Mouse (Mus musculus): ENCODE results near the gene Plekhm1. TPM values are rescaled to one million over a fixed set of nuclear protein-coding genes. Genes with fewer than 3 reads are reported as not detected.
"Not testable (repeated sequence)": the region's sequence is repeated elsewhere in the genome, so short reads cannot be mapped to it uniquely, and the experiment has no call there.

Gene Plekhm1
- polyA plus RNA-seq, 1 experiment from 2014 or later: 8.9 TPM

- H3K4me3 ChIP-seq (ENCODE audit: low read length): peak overlapping the region; percentile 80
- no peaks in the 10 kb centered on the region for H3K9me3 ChIP-seq (ENCODE audit: control insufficient read depth, low read length)
- 1% methylated on average over 14 of the region's 14 CpGs for WGBS
- peaks cover 13% of the 10 kb centered on the region; the same call in 1 of the 2 replicates for H3K4me1 ChIP-seq (ENCODE audit: control insufficient read depth, insufficient read depth, low read length)
- H3K4me2 ChIP-seq (replicated peaks; ENCODE audit: low read depth, low read length): peak overlapping the region; percentile 86
- H3K27ac ChIP-seq (ENCODE audit: low read depth, low read length): no peak overlapping the region
- peak overlapping the region; percentile 76; the same call in 1 of the 2 replicates for H3K9ac ChIP-seq (ENCODE audit: low read depth, low read length)
- no peak for ATAC-seq (ENCODE audit: low FRiP score, low TSS enrichment)
- no peaks in the 10 kb centered on the region for H3K27me3 ChIP-seq (ENCODE audit: control insufficient read depth, insufficient read depth, low read length)
- H3K36me3 ChIP-seq (ENCODE audit: control insufficient read depth, insufficient read depth, low read length): no peaks in the 10 kb centered on the region
These were observed 500 bp upstream of the Plekhm1 start for GRCm38 (mm10) chr11:103412950-103413423.

- Histone ChIP-seq H3K27ac (ENCODE audit: low read depth, low read length) (no peak overlapping the region), H3K36me3 (ENCODE audit: control insufficient read depth, insufficient read depth, low read length) (no peaks in the 10 kb centered on the region), H3K4me2 (replicated peaks; ENCODE audit: low read depth, low read length) (no peak overlapping the region), H3K27me3 (ENCODE audit: control insufficient read depth, insufficient read depth, low read length) (no peaks in the 10 kb centered on the region), H3K4me1 (ENCODE audit: control insufficient read depth, insufficient read depth, low read length) (peaks cover 13% of the 10 kb centered on the region; the same call in 1 of the 2 replicates), H3K4me3 (ENCODE audit: low read length) (no peak overlapping the region), H3K9ac (ENCODE audit: low read depth, low read length) (no peak overlapping the region), H3K9me3 (ENCODE audit: control insufficient read depth, low read length) (no peaks in the 10 kb centered on the region)
- 79% methylated on average over 1 of the region's 1 CpGs for WGBS
- no peak for ATAC-seq (ENCODE audit: low FRiP score, low TSS enrichment)
These were observed 1.2 kb downstream of the Plekhm1 start for GRCm38 (mm10) chr11:103411301-103411700.

- Histone ChIP-seq H3K36me3 (ENCODE audit: control insufficient read depth, insufficient read depth, low read length) (no peaks in the 10 kb centered on the region), H3K4me1 (ENCODE audit: control insufficient read depth, insufficient read depth, low read length) (peaks cover 13% of the 10 kb centered on the region; the same call in 1 of the 2 replicates), H3K27me3 (ENCODE audit: control insufficient read depth, insufficient read depth, low read length) (no peaks in the 10 kb centered on the region), H3K9me3 (ENCODE audit: control insufficient read depth, low read length) (no peaks in the 10 kb centered on the region), H3K4me2 (replicated peaks; ENCODE audit: low read depth, low read length) (no peak overlapping the region), H3K9ac (ENCODE audit: low read depth, low read length) (no peak overlapping the region), H3K27ac (ENCODE audit: low read depth, low read length) (no peak overlapping the region), H3K4me3 (ENCODE audit: low read length) (no peak overlapping the region)
- WGBS: 89% methylated on average over 13 of the region's 13 CpGs
- ATAC-seq (ENCODE audit: low FRiP score, low TSS enrichment): no peak
These were observed 3.6 kb downstream of the Plekhm1 start for GRCm38 (mm10) chr11:103408880-103409279.

- H3K36me3 ChIP-seq (ENCODE audit: control insufficient read depth, insufficient read depth, low read length); H3K9me3 ChIP-seq (ENCODE audit: control insufficient read depth, low read length); ATAC-seq (ENCODE audit: low FRiP score, low TSS enrichment); H3K4me2 ChIP-seq (replicated peaks; ENCODE audit: low read depth, low read length); H3K9ac ChIP-seq (ENCODE audit: low read depth, low read length); H3K4me3 ChIP-seq (ENCODE audit: low read length); H3K27ac ChIP-seq (ENCODE audit: low read depth, low read length); H3K27me3 ChIP-seq (ENCODE audit: control insufficient read depth, insufficient read depth, low read length); H3K4me1 ChIP-seq (ENCODE audit: control insufficient read depth, insufficient read depth, low read length): not testable (repeated sequence)
- 72% methylated on average over 5 of the region's 5 CpGs for WGBS
These were observed 5.4 kb downstream of the Plekhm1 start for GRCm38 (mm10) chr11:103407136-103407535.

GRCm38 (mm10) chr11:103406551-103406950, 5.9 kb downstream of the Plekhm1 start:
- WGBS: 77% methylated on average over 7 of the region's 7 CpGs
- Histone ChIP-seq H3K36me3 (ENCODE audit: control insufficient read depth, insufficient read depth, low read length) (0 out of 2 replicates have a peak, but pooled peaks cover 2% of the 10 kb centered on the region), H3K9me3 (ENCODE audit: control insufficient read depth, low read length) (no peaks in the 10 kb centered on the region), H3K27me3 (ENCODE audit: control insufficient read depth, insufficient read depth, low read length) (no peaks in the 10 kb centered on the region), H3K4me1 (ENCODE audit: control insufficient read depth, insufficient read depth, low read length) (peaks cover 4% of the 10 kb centered on the region; the same call in 1 of the 2 replicates), H3K4me2 (replicated peaks; ENCODE audit: low read depth, low read length) (no peak overlapping the region), H3K4me3 (ENCODE audit: low read length) (no peak overlapping the region), H3K9ac (ENCODE audit: low read depth, low read length) (no peak overlapping the region), H3K27ac (ENCODE audit: low read depth, low read length) (no peak overlapping the region)
- no peak for ATAC-seq (ENCODE audit: low FRiP score, low TSS enrichment)

- Histone ChIP-seq H3K27me3 (ENCODE audit: control insufficient read depth, insufficient read depth, low read length) (no peaks in the 10 kb centered on the region), H3K4me3 (ENCODE audit: low read length) (no peak overlapping the region), H3K27ac (ENCODE audit: low read depth, low read length) (no peak overlapping the region), H3K9me3 (ENCODE audit: control insufficient read depth, low read length) (no peaks in the 10 kb centered on the region), H3K4me1 (ENCODE audit: control insufficient read depth, insufficient read depth, low read length) (no peaks in the 10 kb centered on the region), H3K36me3 (ENCODE audit: control insufficient read depth, insufficient read depth, low read length) (0 out of 2 replicates have a peak, but pooled peaks cover 2% of the 10 kb centered on the region), H3K4me2 (replicated peaks; ENCODE audit: low read depth, low read length) (no peak overlapping the region), H3K9ac (ENCODE audit: low read depth, low read length) (no peak overlapping the region)
- no peak for ATAC-seq (ENCODE audit: low FRiP score, low TSS enrichment)
- 75% methylated on average over 1 of the region's 1 CpGs for WGBS
These were observed 6.7 kb downstream of the Plekhm1 start for GRCm38 (mm10) chr11:103405814-103406213.

GRCm38 (mm10) chr11:103404618-103405017, 7.9 kb downstream of the Plekhm1 start:
- Histone ChIP-seq H3K4me2 (replicated peaks; ENCODE audit: low read depth, low read length) (no peak overlapping the region), H3K4me1 (ENCODE audit: control insufficient read depth, insufficient read depth, low read length) (no peaks in the 10 kb centered on the region), H3K9ac (ENCODE audit: low read depth, low read length) (no peak overlapping the region), H3K27ac (ENCODE audit: low read depth, low read length) (no peak overlapping the region), H3K4me3 (ENCODE audit: low read length) (no peak overlapping the region), H3K27me3 (ENCODE audit: control insufficient read depth, insufficient read depth, low read length) (no peaks in the 10 kb centered on the region), H3K36me3 (ENCODE audit: control insufficient read depth, insufficient read depth, low read length) (0 out of 2 replicates have a peak, but pooled peaks cover 2% of the 10 kb centered on the region), H3K9me3 (ENCODE audit: control insufficient read depth, low read length) (no peaks in the 10 kb centered on the region)
- ATAC-seq (ENCODE audit: low FRiP score, low TSS enrichment): no peak

- Histone ChIP-seq H3K9ac (ENCODE audit: low read depth, low read length) (no peak overlapping the region), H3K4me1 (ENCODE audit: control insufficient read depth, insufficient read depth, low read length) (no peaks in the 10 kb centered on the region), H3K36me3 (ENCODE audit: control insufficient read depth, insufficient read depth, low read length) (0 out of 2 replicates have a peak, but pooled peaks cover 2% of the 10 kb centered on the region), H3K27me3 (ENCODE audit: control insufficient read depth, insufficient read depth, low read length) (no peaks in the 10 kb centered on the region), H3K9me3 (ENCODE audit: control insufficient read depth, low read length) (no peaks in the 10 kb centered on the region), H3K27ac (ENCODE audit: low read depth, low read length) (no peak overlapping the region), H3K4me2 (replicated peaks; ENCODE audit: low read depth, low read length) (no peak overlapping the region), H3K4me3 (ENCODE audit: low read length) (no peak overlapping the region)
- no peak for ATAC-seq (ENCODE audit: low FRiP score, low TSS enrichment)
- 55% methylated on average over 4 of the region's 4 CpGs for WGBS
These were observed 8.7 kb downstream of the Plekhm1 start for GRCm38 (mm10) chr11:103403776-103404175.

GRCm38 (mm10) chr11:103402738-103403137, 9.7 kb downstream of the Plekhm1 start:
- no peaks in the 10 kb centered on the region for H3K27me3 ChIP-seq (ENCODE audit: control insufficient read depth, insufficient read depth, low read length)
- no peaks in the 10 kb centered on the region for H3K9me3 ChIP-seq (ENCODE audit: control insufficient read depth, low read length)
- 87% methylated on average over 5 of the region's 5 CpGs for WGBS
- H3K4me3 ChIP-seq (ENCODE audit: low read length): no peak overlapping the region
- 0 out of 2 replicates have a peak, but pooled peaks cover 2% of the 10 kb centered on the region for H3K36me3 ChIP-seq (ENCODE audit: control insufficient read depth, insufficient read depth, low read length)
- no peak overlapping the region for H3K4me2 ChIP-seq (replicated peaks; ENCODE audit: low read depth, low read length)
- no peak for ATAC-seq (ENCODE audit: low FRiP score, low TSS enrichment)
- H3K9ac ChIP-seq (ENCODE audit: low read depth, low read length): no peak overlapping the region
- no peak overlapping the region for H3K27ac ChIP-seq (ENCODE audit: low read depth, low read length)
- H3K4me1 ChIP-seq (ENCODE audit: control insufficient read depth, insufficient read depth, low read length): no peaks in the 10 kb centered on the region
